ENCODE assay signal across 9 mouse cellular contexts in the genomic region with DNA sequence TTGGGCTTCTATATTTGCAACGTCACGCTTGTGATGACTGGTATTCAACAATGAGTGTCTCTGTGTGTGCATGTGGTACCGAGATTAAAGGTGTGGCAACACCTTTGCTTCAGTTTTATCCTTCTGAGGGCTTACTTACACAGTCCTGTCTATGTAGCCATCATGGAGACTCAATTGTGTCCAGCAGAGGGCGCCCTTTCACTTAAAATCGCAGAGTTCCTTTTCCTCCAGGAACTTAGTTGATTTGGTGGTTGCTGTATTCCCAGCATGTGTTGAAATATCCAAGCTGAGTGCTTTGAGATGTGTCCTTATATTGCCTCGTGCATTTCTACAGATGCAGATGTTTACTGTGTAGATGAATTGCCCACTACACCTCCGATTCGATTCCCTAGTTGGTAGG. TPM values are rescaled to one million over a fixed set of nuclear protein-coding genes. Genes with fewer than 3 reads are reported as not detected.
A peak's percentile ranks its signal among the peaks of the same experiment; 100 is the strongest.
DNase-seq lines count a peak whose midpoint lies in the region; ATAC-seq lines count a peak whose summit lies in the region.
"Had no signal": no experiment of that assay in that cellular context is flagged by ENCODE, and none has a peak within 500 bp of the region (broad histone marks: within the 10 kb centered on the region; RNA-seq: fewer than 3 reads in every experiment).

No protein-coding gene starts in this region.

- no peak overlapping the region for H3K9ac ChIP-seq in hindbrain, embryonic 11.5 days (ENCODE audit: low read depth, low read length)
- H3K9ac ChIP-seq in lung, embryonic 16.5 days (ENCODE audit: low read length): no peak overlapping the region

- H3K27me3 ChIP-seq in hindbrain, embryonic 11.5 days (ENCODE audit: control insufficient read depth, insufficient read depth, low read length): no peaks in the 10 kb centered on the region
- no peaks in the 10 kb centered on the region for H3K27me3 ChIP-seq in lung, embryonic 16.5 days (ENCODE audit: control insufficient read depth, insufficient read depth, low read depth, low read length)

- no peak overlapping the region for H3K4me2 ChIP-seq in hindbrain, embryonic 11.5 days (replicated peaks; ENCODE audit: low read depth, low read length)
- peak overlapping the region; percentile 18; the same call in 1 of the 2 replicates for H3K4me2 ChIP-seq in lung, embryonic 16.5 days (ENCODE audit: low read depth, low read length)

- H3K9me3 ChIP-seq in hindbrain, embryonic 11.5 days (ENCODE audit: control insufficient read depth, low read length): no peaks in the 10 kb centered on the region
- no peaks in the 10 kb centered on the region for H3K9me3 ChIP-seq in lung, embryonic 16.5 days (ENCODE audit: control insufficient read depth, low read length)

- peak; percentile 62 for DNase-seq in Muller cell, postnatal 12 days (ENCODE audit: inconsistent ontology term)
- DNase-seq in cerebellum, adult 8-10 months: peak; percentile 93
- DNase-seq in hindbrain, embryonic 11.5 days (ENCODE audit: low spot score): peak; percentile 94
- DNase-seq in layer of hippocampus, adult 9-11 months: peak; percentile 87
- peak; percentile 97 for DNase-seq in retina, embryonic 14.5 days (ENCODE audit: low spot score)
- DNase-seq in thymus, postnatal 4 days: peak; percentile 92

- no peak overlapping the region for H3K27ac ChIP-seq in hindbrain, embryonic 11.5 days (ENCODE audit: low read depth, low read length)
- no peak overlapping the region for H3K27ac ChIP-seq in lung, embryonic 16.5 days (ENCODE audit: low read length)

- H3K4me1 ChIP-seq in hindbrain, embryonic 11.5 days (replicated peaks; ENCODE audit: control insufficient read depth, insufficient read depth, low read length): no peaks in the 10 kb centered on the region
- H3K4me1 ChIP-seq in lung, embryonic 16.5 days (replicated peaks; ENCODE audit: control insufficient read depth, insufficient read depth, low read length): peaks cover 25% of the 10 kb centered on the region

- H3K36me3 ChIP-seq in hindbrain, embryonic 11.5 days (ENCODE audit: control insufficient read depth, insufficient read depth, low read length): no peaks in the 10 kb centered on the region
- H3K36me3 ChIP-seq in lung, embryonic 16.5 days (ENCODE audit: control insufficient read depth, insufficient read depth, low read length): 0 out of 2 replicates have a peak, but pooled peaks cover 2% of the 10 kb centered on the region

- peak; percentile 69 for ATAC-seq in frontal cortex, adult (ENCODE audit: low TSS enrichment)
- ATAC-seq in hindbrain, embryonic 11.5 days (ENCODE audit: low FRiP score): peak; percentile 79; the same call in 1 of the 2 replicates
- ATAC-seq in lung, embryonic 16.5 days (ENCODE audit: low read depth): peak; percentile 76

- 25% methylated on average over 8 of the region's 8 CpGs for WGBS in hindbrain, embryonic 11.5 days
- WGBS in lung, embryonic 16.5 days: 16% methylated on average over 8 of the region's 8 CpGs

- no peak overlapping the region for H3K4me3 ChIP-seq in hindbrain, embryonic 11.5 days (ENCODE audit: low read depth, low read length)
- no peak overlapping the region for H3K4me3 ChIP-seq in lung, embryonic 16.5 days (ENCODE audit: low read length)
- H3K4me3 ChIP-seq: myocyte had no signal

RNA-seq across cellular contexts. Expression of gene Ppp2r1b, which starts 4.1 kb away (rescaled TPM):
- polyA plus RNA-seq in hindbrain, embryonic 11.5 days (2014; fragmentation: Nextera tagmentation; extraction: Ambion mirVana): 105 and 118 TPM in 2 replicates
- 58.9 and 60.3 TPM in 2 replicates for polyA plus RNA-seq in lung, embryonic 16.5 days (2015; fragmentation: Nextera tagmentation; extraction: Ambion mirVana)
